12 mouse cellular contexts compared by ENCODE assay signal in genomic region chr13:3531692-3532320, GRCm38 (mm10). TPM values are rescaled to one million over a fixed set of nuclear protein-coding genes. Genes with fewer than 3 reads are reported as not detected.
DNase-seq lines count a peak whose midpoint lies in the region; ATAC-seq and TF ChIP-seq lines count a peak whose summit lies in the region.
"Had no signal": no experiment of that assay in that cellular context is flagged by ENCODE, and none has a peak within 500 bp of the region (broad histone marks: within the 10 kb centered on the region; RNA-seq: fewer than 3 reads in every experiment).

No protein-coding gene starts in this region.

- H3K4me2 ChIP-seq in limb, embryonic 11.5 days (ENCODE audit: low read depth, severe bottlenecking): no peak overlapping the region
- H3K4me2 ChIP-seq: neural tube, embryonic 12.5 days had no signal

- TF ChIP-seq CTCF in G1E (IDR thresholded peaks at IDR 0.05; ENCODE audit: low read depth, low read length): no peak

- H3K9me3 ChIP-seq in limb, embryonic 11.5 days (ENCODE audit: control insufficient read depth, low read length): no peaks in the 10 kb centered on the region
- H3K9me3 ChIP-seq in limb, embryonic 10.5 days (replicated peaks): no peaks in the 10 kb centered on the region
- no peaks in the 10 kb centered on the region; the same call in 1 of the 2 replicates for H3K9me3 ChIP-seq in G1E (replicated peaks)
- H3K9me3 ChIP-seq: neural tube, embryonic 12.5 days had no signal

- peak; percentile 56; the same call in 1 of the 2 replicates for ATAC-seq in limb, embryonic 11.5 days (ENCODE audit: insufficient number of reproducible peaks, low FRiP score, low TSS enrichment, low read depth)
- ATAC-seq in G1E (ENCODE audit: extremely low read depth, insufficient number of reproducible peaks, low FRiP score, poor library complexity, severe bottlenecking): peak; percentile 62
- ATAC-seq in megakaryocyte progenitor cell, adult 5-6 weeks (replicated peaks; ENCODE audit: poor library complexity): 0 out of 2 replicates have a peak, but pooled peaks have one; percentile 41

- WGBS in limb, embryonic 11.5 days: 66% methylated on average over 10 of the region's 10 CpGs
- 52% methylated on average over 10 of the region's 10 CpGs for WGBS in limb, embryonic 10.5 days

- H3K27me3 ChIP-seq in limb, embryonic 11.5 days (ENCODE audit: control insufficient read depth, insufficient read depth, low read length): no peaks in the 10 kb centered on the region
- no peaks in the 10 kb centered on the region for H3K27me3 ChIP-seq in limb, embryonic 10.5 days (ENCODE audit: low read depth, poor library complexity, severe bottlenecking)
- no peaks in the 10 kb centered on the region for H3K27me3 ChIP-seq in G1E (ENCODE audit: insufficient read depth, low read length)
- H3K27me3 ChIP-seq: neural tube, embryonic 12.5 days had no signal

- no peak for DNase-seq in limb, embryonic 11.5 days (ENCODE audit: low spot score)
- DNase-seq in limb, embryonic 10.5 days (ENCODE audit: low spot score): no peak
- DNase-seq in G1E (ENCODE audit: low spot score): no peak
- DNase-seq in forelimb bud, embryonic 11.5 days (ENCODE audit: low read depth, low spot score): peak; percentile 30
- no peak for DNase-seq in thymus, postnatal 10 days (ENCODE audit: low spot score in 2 of 2)
- no peak for DNase-seq in right cerebral cortex, postnatal 25 days
- DNase-seq in heart, postnatal 10 days: no peak
- DNase-seq: adrenal gland, postnatal 10 days; gastrocnemius, postnatal 36 days; thymus, postnatal 36 days had no signal

- H3K36me3 ChIP-seq in limb, embryonic 11.5 days (ENCODE audit: control insufficient read depth, insufficient read depth, low read length): no peaks in the 10 kb centered on the region
- H3K36me3 ChIP-seq in limb, embryonic 10.5 days: no peaks in the 10 kb centered on the region
- H3K36me3 ChIP-seq in G1E (replicated peaks): no peaks in the 10 kb centered on the region
- H3K36me3 ChIP-seq: neural tube, embryonic 12.5 days had no signal

- H3K4me1 ChIP-seq in limb, embryonic 11.5 days (ENCODE audit: control insufficient read depth, insufficient read depth, low read length): no peaks in the 10 kb centered on the region
- H3K4me1 ChIP-seq in limb, embryonic 10.5 days: peaks cover under 1% of the 10 kb centered on the region; the same call in 1 of the 2 replicates
- peaks cover 48% of the 10 kb centered on the region for H3K4me1 ChIP-seq in G1E (ENCODE audit: insufficient read depth, low read depth, low read length)
- H3K4me1 ChIP-seq: neural tube, embryonic 12.5 days had no signal

- intact Hi-C loops in heart, postnatal 10 days (cut with DNase I): no loop called here

- H3K9ac ChIP-seq in limb, embryonic 11.5 days (ENCODE audit: low read length): no peak overlapping the region
- H3K9ac ChIP-seq: neural tube, embryonic 12.5 days had no signal

- no peak overlapping the region for H3K27ac ChIP-seq in limb, embryonic 11.5 days (replicated peaks; ENCODE audit: low read depth, low read length)
- no peak overlapping the region for H3K27ac ChIP-seq in limb, embryonic 10.5 days
- H3K27ac ChIP-seq: neural tube, embryonic 12.5 days had no signal

- H3K4me3 ChIP-seq in limb, embryonic 11.5 days (ENCODE audit: low read depth, low read length): no peak overlapping the region
- no peak overlapping the region for H3K4me3 ChIP-seq in limb, embryonic 10.5 days
- H3K4me3 ChIP-seq in G1E (ENCODE audit: low read depth, low read length): peak overlapping the region; percentile 59; the same call in 1 of the 2 replicates
- H3K4me3 ChIP-seq: neural tube, embryonic 12.5 days had no signal

RNA-seq across cellular contexts. Expression of gene Gdi2, which starts 6.1 kb away (rescaled TPM):
- polyA plus RNA-seq in limb, embryonic 11.5 days (2014; fragmentation: Nextera tagmentation; extraction: Ambion mirVana): 487 and 510 TPM in 2 replicates
- polyA plus RNA-seq in limb, embryonic 10.5 days (2016; fragmentation: Nextera tagmentation; extraction: Ambion mirVana): 428 and 453 TPM in 2 replicates
- total RNA-seq in G1E (2014; fragmentation: Nextera tagmentation) (1,012 and 1,046 TPM in 2 replicates), G1E (2017) (868 and 989 TPM in 2 replicates)
- polyA plus RNA-seq in G1E (2012): 493 and 528 TPM in 2 replicates
- 612 and 668 TPM in 2 replicates for total RNA-seq in megakaryocyte progenitor cell, adult 5-6 weeks (2015)
- total RNA-seq in megakaryocyte progenitor cell, adult 5-6 weeks (2017): 469 and 501 TPM in 2 replicates
- total RNA-seq in heart, postnatal 10 days (2021): 100 to 1,000 TPM; 298 to 299 TPM
